Mouse (Mus musculus) neural tube, embryonic 14.5 days (tissue): ENCODE data around the gene Chic2. TPM values are rescaled to one million over a fixed set of nuclear protein-coding genes. Genes with fewer than 3 reads are reported as not detected.

Experiments used
- ATAC-seq: fragments of 200-750 bp; cut with Nextera tagmentation; 2 replicates; pipeline ENCODE4 v1.8.0; 2017; ENCODE audit warnings: low read depth, mild to moderate bottlenecking, moderate TSS enrichment, moderate library complexity
- H3K27ac ChIP-seq: fragments of 300-500 bp; sonication (generic); 2 replicates; pipeline ENCODE4 v1.5.1; 2014; ENCODE audit warnings: low read depth, mild to moderate bottlenecking, control low read depth, low read length, moderate library complexity, mixed read lengths
- H3K27me3 ChIP-seq: fragments of 300-500 bp; sonication (generic); 2 replicates; pipeline ENCODE4 v1.6.1; 2014; ENCODE audit warnings: low read length; ENCODE audit not compliant: control insufficient read depth, insufficient read depth
- H3K36me3 ChIP-seq: fragments of 300-500 bp; sonication (generic); 2 replicates; pipeline ENCODE4 v1.6.1; 2014; ENCODE audit warnings: low read length, mixed read lengths; ENCODE audit not compliant: control insufficient read depth, insufficient read depth
- H3K4me1 ChIP-seq: fragments of 300-500 bp; sonication (generic); 2 replicates; pipeline ENCODE4 v1.6.1; 2014; ENCODE audit warnings: low read length; ENCODE audit not compliant: control insufficient read depth, insufficient read depth
- H3K4me2 ChIP-seq: fragments of 300-500 bp; sonication (generic); 2 replicates; pipeline ENCODE4 v1.6.1; 2014; ENCODE audit warnings: mild to moderate bottlenecking, low read depth, low read length, control low read depth
- H3K4me3 ChIP-seq: fragments of 300-500 bp; sonication (generic); 2 replicates; pipeline ENCODE4 v1.5.1; 2014; ENCODE audit warnings: low read depth, low read length, control low read depth, mixed read lengths
- H3K9ac ChIP-seq: fragments of 300-500 bp; sonication (generic); replicated peaks from 2 replicates; pipeline ENCODE4 v1.6.1; 2014; ENCODE audit warnings: low read depth, mild to moderate bottlenecking, control low read depth, low read length, mixed read lengths
- H3K9me3 ChIP-seq: fragments of 300-500 bp; sonication (generic); 2 replicates; pipeline ENCODE4 v1.6.1; 2016; ENCODE audit warnings: low read length; ENCODE audit not compliant: control insufficient read depth
- WGBS: fragments of 180-500 bp; shearing (Covaris S2); extraction: QIAGEN DNeasy Blood & Tissue Kit; methylation state at CpG from one replicate; pipeline ENCODE4 v1.1.7; 2014; 5-methylcytosine and 5-hydroxymethylcytosine counted together
- polyA plus RNA-seq: library from polyadenylated mRNA; unstranded; fragments of >200 nt; fragmentation: Nextera tagmentation; extraction: Ambion mirVana; gene quantifications from 2 replicates; pipeline ENCODE4 v1.2.1, GENCODE M21; 2014

Gene Chic2
- polyA plus RNA-seq, 1 experiment from 2014 or later = 50.1 TPM

- Histone ChIP-seq H3K27me3 (peaks cover 64% of the 10 kb centered on the region), H3K36me3 (no peaks in the 10 kb centered on the region), H3K4me2 (no peak overlapping the region), H3K27ac (no peak overlapping the region), H3K9me3 (no peaks in the 10 kb centered on the region), H3K4me3 (no peak overlapping the region), H3K9ac (no peak overlapping the region), H3K4me1 (peaks cover 8% of the 10 kb centered on the region; the same call in 1 of the 2 replicates)
- ATAC-seq = no peak
- 4% methylated on average over 7 of the region's 7 CpGs for WGBS
These were observed 35.0 kb upstream of the Chic2 start for GRCm38 (mm10) chr5:75079564-75079963.

DNA sequence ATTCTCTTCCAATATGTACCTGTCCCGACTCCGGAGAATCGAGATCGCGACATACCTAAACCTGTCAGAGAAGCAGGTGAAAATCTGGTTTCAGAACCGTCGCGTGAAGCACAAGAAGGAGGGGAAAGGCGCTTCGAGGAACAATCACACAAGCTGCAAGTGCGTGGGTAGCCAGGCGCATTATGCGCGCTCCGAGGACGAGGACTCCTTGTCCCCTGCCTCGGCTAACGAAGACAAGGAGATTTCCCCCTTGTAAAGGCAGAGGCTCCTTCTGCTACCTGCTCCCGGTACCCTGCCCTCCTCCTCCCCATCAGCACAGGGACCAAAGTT is 32.4 kb upstream of the Chic2 start:
- Histone ChIP-seq H3K4me1 (peaks cover 16% of the 10 kb centered on the region), H3K27me3 (peaks cover 72% of the 10 kb centered on the region), H3K9me3 (no peaks in the 10 kb centered on the region), H3K4me3 (no peak overlapping the region; the same call in 1 of the 2 replicates), H3K36me3 (no peaks in the 10 kb centered on the region), H3K27ac (no peak overlapping the region), H3K9ac (no peak overlapping the region), H3K4me2 (no peak overlapping the region)
- no peak for ATAC-seq
- under 1% methylated on average over 19 of the region's 19 CpGs for WGBS

- Histone ChIP-seq H3K4me1 (peaks cover 16% of the 10 kb centered on the region), H3K4me3 (peak overlapping the region; percentile 31), H3K9me3 (no peaks in the 10 kb centered on the region), H3K4me2 (peak overlapping the region; percentile 61), H3K36me3 (no peaks in the 10 kb centered on the region), H3K27ac (no peak overlapping the region), H3K27me3 (peaks cover 71% of the 10 kb centered on the region), H3K9ac (no peak overlapping the region)
- WGBS = 2% methylated on average over 17 of the region's 17 CpGs
- no peak for ATAC-seq
These were observed 31.9 kb upstream of the Chic2 start for GRCm38 (mm10) chr5:75076326-75077050.

- Histone ChIP-seq H3K9me3 (no peaks in the 10 kb centered on the region), H3K36me3 (no peaks in the 10 kb centered on the region), H3K9ac (no peak within 1 kb of the TSS), H3K4me2 (peak within 1 kb of the TSS; percentile 61), H3K27ac (no peak within 1 kb of the TSS), H3K27me3 (peaks cover 61% of the 10 kb centered on the region), H3K4me3 (peak within 1 kb of the TSS; percentile 31), H3K4me1 (peaks cover 16% of the 10 kb centered on the region)
- ATAC-seq = peak; percentile 45
- under 1% methylated on average over 41 of the region's 41 CpGs for WGBS
These were observed 30.9 kb upstream of the Chic2 start, which contains the start of gene Gsx2 for GRCm38 (mm10) chr5:75075383-75075941. Gsx2 (plus strand) TSS chr5:75075601.

- H3K9ac ChIP-seq = no peak overlapping the region
- H3K4me3 ChIP-seq = peak overlapping the region; percentile 31; the same call in 1 of the 2 replicates
- H3K4me1 ChIP-seq = peaks cover 16% of the 10 kb centered on the region
- H3K4me2 ChIP-seq = peak overlapping the region; percentile 61
- H3K9me3 ChIP-seq = no peaks in the 10 kb centered on the region
- H3K27ac ChIP-seq = no peak overlapping the region
- WGBS = 5% methylated on average over 15 of the region's 15 CpGs
- peak; percentile 12 for ATAC-seq
- H3K27me3 ChIP-seq = peaks cover 54% of the 10 kb centered on the region
- H3K36me3 ChIP-seq = no peaks in the 10 kb centered on the region
These were observed 30.2 kb upstream of the Chic2 start for GRCm38 (mm10) chr5:75074537-75075382.

DNA sequence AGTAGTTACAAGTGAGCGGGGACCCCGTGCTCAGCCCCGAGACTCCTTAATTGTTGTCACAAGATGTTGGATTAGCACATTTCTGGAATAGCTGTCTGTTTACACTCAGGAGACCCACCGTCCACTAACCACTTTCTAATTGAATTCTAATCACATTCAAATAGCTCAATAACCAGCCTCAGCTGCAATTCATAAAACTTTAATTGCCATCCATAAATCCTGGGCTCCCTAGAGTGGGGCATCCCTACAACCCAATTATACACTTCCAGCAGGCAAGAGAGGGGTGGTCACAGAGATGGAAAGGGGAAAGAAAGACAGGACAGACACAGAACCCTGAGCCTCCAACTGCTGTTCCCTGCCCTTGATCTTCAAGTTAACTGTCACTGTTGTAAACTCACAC is 29.6 kb upstream of the Chic2 start:
- H3K4me2 ChIP-seq = no peak overlapping the region
- H3K4me1 ChIP-seq = peaks cover 16% of the 10 kb centered on the region
- H3K4me3 ChIP-seq = no peak overlapping the region
- no peaks in the 10 kb centered on the region for H3K36me3 ChIP-seq
- H3K9ac ChIP-seq = no peak overlapping the region
- peaks cover 57% of the 10 kb centered on the region for H3K27me3 ChIP-seq
- no peak overlapping the region for H3K27ac ChIP-seq
- ATAC-seq = peak; percentile 67
- WGBS = 6% methylated on average over 4 of the region's 4 CpGs
- no peaks in the 10 kb centered on the region for H3K9me3 ChIP-seq

DNA sequence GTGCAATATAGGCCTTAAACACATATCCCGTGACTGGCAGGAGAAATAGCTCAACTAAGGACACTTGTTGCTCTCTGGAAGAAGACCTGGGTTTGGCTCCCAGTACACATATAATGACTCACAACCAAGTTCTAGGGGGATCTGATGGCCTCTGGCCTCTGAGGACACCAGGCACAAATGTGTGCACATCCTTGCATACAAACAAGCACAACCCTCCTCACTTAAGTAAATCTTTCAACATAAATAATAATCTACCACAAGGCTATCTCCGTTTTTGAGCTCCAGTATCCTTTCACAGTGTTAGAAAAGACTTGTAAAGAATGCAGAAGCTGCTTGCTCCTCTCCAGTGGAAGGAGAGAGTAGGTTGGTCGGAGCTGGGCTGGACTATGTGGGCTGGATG is 29.1 kb upstream of the Chic2 start:
- Histone ChIP-seq H3K4me1 (peaks cover 16% of the 10 kb centered on the region), H3K4me3 (no peak overlapping the region), H3K36me3 (no peaks in the 10 kb centered on the region), H3K27me3 (peaks cover 59% of the 10 kb centered on the region), H3K27ac (no peak overlapping the region), H3K9me3 (no peaks in the 10 kb centered on the region), H3K9ac (no peak overlapping the region), H3K4me2 (no peak overlapping the region)
- no peak for ATAC-seq
- 15% methylated on average over 3 of the region's 3 CpGs for WGBS

- WGBS = 22% methylated on average over 1 of the region's 1 CpGs
- no peak overlapping the region for H3K27ac ChIP-seq
- no peak overlapping the region for H3K4me2 ChIP-seq
- H3K4me3 ChIP-seq = no peak overlapping the region
- H3K36me3 ChIP-seq = no peaks in the 10 kb centered on the region
- no peaks in the 10 kb centered on the region for H3K9me3 ChIP-seq
- H3K9ac ChIP-seq = no peak overlapping the region
- peaks cover 16% of the 10 kb centered on the region for H3K4me1 ChIP-seq
- H3K27me3 ChIP-seq = peaks cover 59% of the 10 kb centered on the region
- ATAC-seq = no peak
These were observed 28.6 kb upstream of the Chic2 start for GRCm38 (mm10) chr5:75073167-75073566.

DNA sequence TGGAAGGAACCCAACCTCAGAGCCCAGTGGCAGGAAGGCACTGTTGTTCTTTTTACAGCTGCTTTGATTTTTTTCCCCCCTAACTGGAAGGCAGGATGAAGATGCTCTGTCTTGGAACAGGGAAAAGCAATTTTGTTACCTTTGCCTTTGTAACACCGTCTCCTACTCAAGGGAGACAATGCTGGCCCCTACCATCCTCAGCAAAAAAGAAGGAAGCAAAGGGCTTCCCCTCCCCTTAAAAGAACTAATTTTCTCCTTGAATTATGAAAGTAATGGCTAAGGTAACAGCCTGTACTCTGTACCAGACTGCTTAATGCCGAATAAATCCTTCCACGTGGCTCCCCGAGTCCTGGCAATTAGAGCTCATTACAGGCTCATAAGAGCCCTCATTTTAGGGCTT is 28.0 kb upstream of the Chic2 start:
- Histone ChIP-seq H3K36me3 (no peaks in the 10 kb centered on the region), H3K4me3 (no peak overlapping the region), H3K4me2 (no peak overlapping the region), H3K9me3 (no peaks in the 10 kb centered on the region), H3K4me1 (peaks cover 16% of the 10 kb centered on the region), H3K9ac (no peak overlapping the region), H3K27me3 (peaks cover 60% of the 10 kb centered on the region), H3K27ac (no peak overlapping the region)
- ATAC-seq = no peak
- 2% methylated on average over 4 of the region's 4 CpGs for WGBS
